Mouse (Mus musculus) adrenal gland, postnatal 36 days (tissue): ENCODE data around the gene 4632433K11Rik. TPM values are rescaled to one million over a fixed set of nuclear protein-coding genes. Genes with fewer than 3 reads are reported as not detected.
"Not testable (repeated sequence)": the region's sequence is repeated elsewhere in the genome, so short reads cannot be mapped to it uniquely, and the experiment has no call there.

Experiments used
- DNase-seq, 2 experiments: peaks; one replicate each; pipeline ENCODE4 v3.0.0; 2021; ENCODE audit warnings: mixed read lengths in 1 of 2
- long read RNA-seq, 2 experiments: library from polyadenylated mRNA; stranded (forward); transcript quantifications; one replicate each; pipeline ENCODE4 v2.0.0; 2021; ENCODE audit warnings: borderline sequencing depth in 2 of 2
- total RNA-seq, 2 experiments: library from RNA; stranded (reverse); gene quantifications; 2 replicates each; pipeline ENCODE4 v1.2.3; 2021

Gene 4632433K11Rik
- total RNA-seq: not detected
- long read RNA-seq, experiment 1: 0 reads
- long read RNA-seq, experiment 2: 0 reads

GRCm38 (mm10) chr7:5033818-5034217, at the start of gene 4632433K11Rik:
4632433K11Rik (plus strand) TSS chr7:5034118.
- no peak for DNase-seq

- DNase-seq: no peak
Measured at GRCm38 (mm10) chr7:4988250-4988649, 45.7 kb upstream of the 4632433K11Rik start.

DNA sequence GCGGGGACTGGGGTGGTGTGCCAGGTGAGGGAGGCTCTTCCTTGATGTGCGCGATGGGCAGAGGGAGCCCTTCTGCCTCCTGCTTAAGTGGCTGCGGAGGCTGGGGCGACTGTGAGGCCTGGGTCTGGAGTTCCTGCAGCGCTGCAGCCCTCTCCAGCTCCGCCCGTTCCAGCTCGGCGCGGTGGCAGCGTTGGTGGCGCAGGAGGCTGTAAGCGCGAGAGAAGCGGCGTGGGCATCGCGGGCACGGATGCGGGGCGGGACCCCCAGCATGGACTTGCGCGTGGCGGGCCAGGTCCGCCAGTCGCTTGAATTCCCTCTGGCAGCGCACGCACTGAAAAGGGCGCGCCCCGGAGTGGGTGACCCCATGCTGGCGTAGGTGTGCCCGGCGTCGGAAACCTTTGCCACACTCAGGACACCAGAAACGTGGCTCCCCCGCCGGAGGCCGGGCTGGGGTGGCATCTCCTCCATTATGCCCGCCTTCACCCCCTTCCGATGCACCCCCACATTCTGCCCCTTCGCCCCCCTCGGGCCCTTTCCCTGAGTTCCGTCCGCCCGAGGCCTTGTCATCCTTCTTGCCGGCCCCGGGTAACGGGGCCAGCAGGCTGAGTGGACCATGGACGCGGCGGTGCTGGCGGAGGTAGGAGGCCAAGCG, 40.4 kb upstream of the 4632433K11Rik start:
- DNase-seq: no peak

- DNase-seq: no peak
Measured at GRCm38 (mm10) chr7:4993999-4994788, 39.7 kb upstream of the 4632433K11Rik start.

DNA sequence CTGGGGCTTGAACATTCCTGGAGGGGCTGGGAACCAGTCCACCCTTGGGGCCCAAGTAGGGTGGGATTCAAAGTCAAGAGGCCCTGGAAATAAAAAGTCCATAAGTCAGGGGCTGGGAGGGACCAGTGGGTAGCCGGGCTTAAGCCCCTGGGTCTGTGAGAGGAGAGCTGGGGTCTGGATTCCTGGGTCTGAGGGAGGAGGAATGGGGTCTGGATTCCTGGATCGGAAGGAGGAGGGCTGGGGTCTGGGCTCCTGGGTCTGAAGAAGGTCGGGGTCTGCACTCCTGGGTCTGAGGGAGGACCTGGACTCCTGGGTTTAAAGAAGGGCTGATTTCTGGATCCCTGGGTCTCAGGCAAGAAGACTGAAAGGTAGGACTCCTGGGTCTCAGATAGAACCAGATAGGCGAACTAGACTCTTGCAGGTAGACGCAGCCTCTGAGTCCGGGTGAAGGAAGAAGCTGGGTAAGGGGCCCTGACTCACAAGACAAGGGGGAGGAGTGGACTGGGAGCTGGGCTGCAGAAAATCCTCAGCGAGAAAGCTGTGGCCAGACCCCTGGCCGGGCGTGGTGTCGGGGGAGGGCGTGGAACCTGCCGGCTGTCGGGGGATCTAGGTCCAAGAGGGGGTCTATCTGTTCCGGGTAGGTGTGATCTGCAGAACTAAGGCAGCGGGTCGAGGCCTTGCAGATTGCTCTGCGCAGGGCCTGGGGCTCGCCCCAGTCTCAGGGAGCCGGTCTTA, 38.5 kb upstream of the 4632433K11Rik start:
- no peak for DNase-seq

DNA sequence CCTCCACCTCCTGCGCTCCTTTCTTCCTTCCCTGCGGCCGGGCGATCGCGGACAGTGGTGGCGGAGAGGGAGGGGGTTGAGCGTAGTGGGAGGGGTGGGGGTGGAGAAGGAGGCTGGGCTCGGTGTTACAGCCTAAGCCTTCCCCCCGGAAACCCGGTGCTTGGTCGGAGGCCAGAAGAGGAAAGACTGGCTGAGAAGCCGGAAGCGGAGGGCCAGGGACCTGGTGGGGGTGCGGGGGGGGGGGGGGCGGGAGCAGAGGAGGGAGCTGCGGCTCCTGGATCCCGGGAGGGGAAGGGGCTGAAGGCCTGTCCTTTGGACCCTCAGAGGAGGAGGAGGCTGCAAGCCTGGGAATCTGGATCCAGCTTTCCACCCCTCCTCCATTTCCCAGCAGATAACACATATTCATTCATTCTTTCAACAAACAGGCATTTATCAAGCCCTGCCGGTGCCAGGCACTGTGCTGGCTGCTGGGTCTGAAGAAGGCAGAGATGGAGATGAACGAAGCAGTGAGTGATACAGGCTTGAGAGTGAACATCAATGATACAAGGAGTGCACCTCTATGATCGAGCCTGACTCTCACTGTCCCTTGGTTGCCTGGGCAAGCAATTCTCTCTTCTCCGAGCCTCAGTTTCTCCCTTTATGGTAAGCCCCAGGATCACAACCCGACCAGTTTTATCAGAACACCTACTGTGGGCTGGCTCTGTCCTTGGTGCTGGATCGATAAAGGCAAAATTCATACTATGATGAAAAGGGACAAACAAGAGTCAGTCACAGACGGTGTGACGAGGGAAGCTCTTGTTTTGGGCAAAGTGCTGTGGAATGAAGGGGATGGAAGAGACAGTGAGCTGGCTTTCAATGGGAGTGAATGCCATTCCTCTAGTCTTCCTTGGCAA, 37.7 kb upstream of the 4632433K11Rik start, which contains the start of gene Zfp579:
TSS of gene Zfp579 (minus strand) at position 156 of the 893 bp plus-strand sequence.
- DNase-seq: peak; percentile 95

DNA sequence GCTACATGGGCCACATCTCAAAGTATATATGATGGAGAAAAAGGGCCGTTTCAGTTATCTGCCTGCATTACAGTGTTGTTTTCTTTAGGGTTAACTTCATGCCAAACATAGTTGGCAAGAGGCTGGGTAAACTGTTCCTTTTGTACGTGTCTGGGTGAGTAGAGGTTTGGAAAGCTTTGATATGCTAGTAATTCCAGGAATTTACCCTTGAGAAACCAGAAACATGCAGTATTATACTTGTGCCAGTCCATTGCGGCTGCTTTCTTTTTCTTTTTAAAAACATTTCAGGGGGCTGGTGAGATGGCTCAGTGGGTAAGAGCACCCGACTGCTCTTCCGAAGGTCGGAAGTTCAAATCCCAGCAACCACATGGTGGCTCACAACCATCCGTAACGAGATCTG, 37.0 kb upstream of the 4632433K11Rik start:
- DNase-seq: no peak

GRCm38 (mm10) chr7:4999876-5000275, 34.0 kb upstream of the 4632433K11Rik start:
- peak in 1 of 2 experiments; percentile 35 for DNase-seq

DNA sequence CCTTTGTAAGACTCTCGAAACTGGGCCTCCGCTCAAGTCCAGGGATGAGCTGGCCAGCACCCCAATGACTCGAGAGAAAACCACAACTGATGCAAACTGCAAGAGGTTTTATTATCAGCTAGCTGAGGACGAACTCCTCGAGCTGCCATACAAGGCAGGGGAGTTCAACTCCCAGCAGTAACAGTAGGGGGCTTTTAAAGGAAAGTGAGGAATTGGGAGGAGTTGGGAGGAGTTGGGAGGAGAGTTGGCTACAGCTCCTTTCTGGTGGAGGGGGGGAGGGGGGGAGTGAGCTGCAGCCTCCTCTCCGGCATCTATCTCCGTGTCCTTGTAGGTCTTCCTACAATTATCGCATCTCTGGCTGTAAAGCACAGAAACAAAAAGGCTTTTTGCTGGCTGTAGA, 31.0 kb upstream of the 4632433K11Rik start:
- DNase-seq: not testable (repeated sequence)

DNA sequence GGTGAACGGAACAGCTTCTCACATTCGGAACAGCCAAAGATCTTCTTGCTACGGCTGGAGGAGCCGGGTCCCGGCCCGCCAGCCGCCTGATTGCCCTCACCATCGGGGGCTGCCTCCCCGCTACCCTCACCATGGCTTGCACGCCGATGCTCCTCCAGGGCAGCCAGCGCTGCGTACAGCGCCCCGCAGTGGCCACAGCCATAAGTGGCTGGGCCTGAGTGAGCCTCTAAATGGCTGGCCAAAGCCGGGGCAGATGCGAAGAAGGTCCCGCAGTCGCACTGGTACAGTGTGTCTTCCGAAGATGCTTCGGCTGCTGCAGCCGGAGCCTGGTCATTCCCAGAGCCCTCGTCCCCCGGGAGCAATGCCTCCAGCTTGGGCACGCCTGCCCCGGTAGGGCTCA, 25.7 kb upstream of the 4632433K11Rik start:
- no peak for DNase-seq

DNA sequence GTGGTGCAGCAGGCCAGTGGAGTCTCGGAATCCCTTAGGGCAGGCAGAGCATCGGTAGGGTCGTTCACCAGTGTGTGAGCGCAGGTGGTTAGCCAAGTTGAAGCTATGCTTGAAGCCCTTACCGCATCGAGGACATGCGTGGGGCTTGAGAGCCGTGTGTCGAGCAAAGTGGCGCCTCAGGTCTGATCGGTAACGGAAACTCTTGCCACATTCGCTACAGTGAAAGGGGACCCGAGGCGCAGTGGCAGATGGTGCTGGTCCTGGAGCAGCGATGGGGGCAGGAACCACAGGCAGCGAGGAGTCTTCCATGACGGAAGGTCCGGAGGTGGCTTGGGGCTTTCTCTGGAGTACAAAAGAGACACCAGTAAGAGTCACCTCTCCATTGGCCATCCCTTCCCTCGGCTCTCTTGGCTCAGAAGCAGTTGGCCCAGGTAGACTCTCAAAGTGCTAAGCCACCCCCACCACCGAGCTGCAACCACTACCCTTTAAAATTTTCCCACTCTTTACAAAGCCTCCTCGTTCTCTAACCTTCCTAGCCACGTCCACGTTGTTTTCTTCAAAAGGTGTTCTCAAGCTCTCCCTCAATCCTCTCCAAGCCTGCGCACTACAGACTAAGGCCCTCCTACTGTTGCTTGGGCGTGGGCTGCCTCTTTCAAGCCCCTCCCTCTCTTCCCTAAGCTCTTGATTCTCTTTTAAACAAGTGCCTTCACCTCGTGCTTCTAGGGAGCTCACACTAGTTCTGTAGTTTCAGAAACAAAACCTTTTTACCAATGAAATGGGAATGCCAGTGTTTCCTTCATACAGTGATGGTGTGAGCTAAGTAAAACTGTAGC, 21.0 kb upstream of the 4632433K11Rik start:
- no peak for DNase-seq

DNA sequence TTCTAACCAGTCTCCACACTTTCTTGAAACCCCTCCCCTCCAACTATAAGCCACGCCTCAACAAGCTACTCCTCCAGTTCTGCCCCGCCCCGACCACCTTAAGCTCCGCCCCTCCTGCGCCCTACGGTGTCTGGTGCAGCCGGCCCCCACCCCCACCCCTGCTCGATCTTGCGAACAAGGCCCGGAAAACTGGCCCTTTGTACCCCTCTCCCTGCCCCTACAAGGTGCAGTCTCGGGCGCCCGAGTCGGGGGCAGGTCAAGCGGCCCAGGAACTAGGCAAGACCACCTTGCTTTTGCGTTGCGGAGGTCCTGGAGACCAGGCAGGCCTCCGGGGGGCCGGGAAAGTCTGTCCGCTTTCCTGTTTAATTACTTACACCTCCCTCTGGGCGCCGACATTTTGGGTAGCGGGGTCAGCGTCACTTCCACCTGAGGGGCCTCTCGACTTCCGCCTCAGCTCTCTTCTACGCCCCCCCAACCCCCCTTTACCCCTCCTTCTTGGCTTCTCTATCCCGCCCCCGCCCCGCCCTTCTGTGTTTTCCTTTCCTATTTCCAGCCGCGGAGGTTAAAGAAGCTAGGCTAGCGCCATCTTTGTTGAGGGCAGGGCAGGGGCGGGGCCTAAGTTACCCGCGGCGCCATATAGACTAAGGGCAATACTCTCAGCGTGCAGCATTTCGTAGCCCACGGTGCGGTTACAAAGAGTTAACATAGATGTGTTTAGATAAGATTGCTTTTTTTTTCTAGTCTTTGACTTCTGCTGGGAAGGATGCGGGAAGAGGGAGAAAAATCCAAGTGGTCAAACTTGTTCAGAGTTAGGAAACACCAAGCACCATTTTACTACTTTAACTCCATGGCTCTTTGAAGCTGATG, 19.4 kb upstream of the 4632433K11Rik start, which contains the start of the genes Zfp524 and Fiz1:
TSS of gene Zfp524 (plus strand) at position 165 of the 867 bp plus-strand sequence.
TSS of gene Fiz1 (minus strand) at position 447 of the 867 bp plus-strand sequence.
- peak; percentile 96 to 97 for DNase-seq

GRCm38 (mm10) chr7:5015118-5016001, 18.6 kb upstream of the 4632433K11Rik start, which contains the start of gene Gm44973:
Gm44973 (plus strand) TSS chr7:5015496.
- peak; percentile 96 to 99 for DNase-seq

GRCm38 (mm10) chr7:5016057-5016456, 17.9 kb upstream of the 4632433K11Rik start:
- DNase-seq: no peak

DNA sequence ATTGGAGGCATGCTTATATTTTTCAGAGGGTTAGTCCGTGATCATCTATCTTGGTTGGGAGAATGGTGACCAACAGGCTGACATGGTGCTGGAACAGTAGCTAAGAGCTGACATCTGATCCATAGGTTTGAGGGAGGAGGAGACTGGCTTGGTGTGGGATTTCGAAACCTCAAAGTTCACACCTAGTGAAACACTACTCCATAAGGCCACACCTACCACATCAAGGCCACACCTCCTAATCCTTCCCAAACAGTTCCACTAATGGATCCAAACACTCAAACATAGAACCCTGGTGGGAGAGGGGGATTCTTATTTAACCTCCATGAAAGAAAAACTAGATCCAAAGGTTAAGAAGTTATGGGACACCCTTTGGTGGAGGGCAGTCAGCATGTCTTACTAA, 17.0 kb upstream of the 4632433K11Rik start:
- DNase-seq: no peak

DNA sequence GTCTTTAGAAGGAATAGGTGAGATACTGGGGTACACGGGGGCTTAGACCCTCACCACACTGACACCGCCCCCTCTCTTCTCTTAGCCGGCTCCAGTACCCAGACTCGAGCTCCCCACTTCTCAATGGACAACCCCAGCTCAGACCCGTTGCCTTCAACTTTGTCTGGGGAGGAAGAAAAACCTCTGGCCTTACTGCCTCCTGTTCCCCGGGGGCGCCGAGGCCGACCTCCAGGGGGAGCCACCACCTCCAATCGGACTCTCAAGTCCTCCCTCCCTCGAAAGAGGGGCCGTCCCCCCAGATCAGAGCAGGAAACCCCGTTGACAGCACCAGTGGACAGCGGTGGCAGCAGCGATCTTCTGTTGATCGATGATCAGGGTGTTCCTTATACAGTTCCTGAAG, 16.6 kb upstream of the 4632433K11Rik start:
- no peak for DNase-seq

- no peak for DNase-seq
Measured at GRCm38 (mm10) chr7:5017931-5018330, 16.0 kb upstream of the 4632433K11Rik start.

DNA sequence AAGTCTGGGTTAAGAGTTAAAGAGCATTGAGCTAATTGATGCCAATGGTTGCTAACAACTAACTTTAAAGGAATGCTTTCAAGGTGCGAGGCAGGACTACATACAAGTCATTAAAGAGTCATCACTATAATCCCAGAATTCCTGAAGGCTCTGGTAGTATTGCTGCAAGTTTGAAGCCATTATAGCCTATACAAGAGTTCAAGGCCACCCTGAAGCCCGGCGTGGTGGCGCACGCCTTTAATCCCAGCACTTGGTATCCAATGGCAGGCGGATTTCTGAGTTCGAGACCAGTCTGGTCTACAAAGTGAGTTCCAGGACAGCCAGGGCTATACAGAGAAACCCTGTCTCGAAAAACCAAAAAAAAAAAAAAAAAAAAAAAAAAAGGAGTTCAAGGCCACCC, 14.3 kb upstream of the 4632433K11Rik start:
- not testable (repeated sequence) for DNase-seq
